Mouse (Mus musculus) intestine, postnatal 0 days (tissue): ENCODE data around the gene Cadm4. TPM values are rescaled to one million over a fixed set of nuclear protein-coding genes. Genes with fewer than 3 reads are reported as not detected.
"Not testable (repeated sequence)": the region's sequence is repeated elsewhere in the genome, so short reads cannot be mapped to it uniquely, and the experiment has no call there.

Experiments used
- ATAC-seq: fragments of 200-750 bp; cut with Nextera tagmentation; 2 replicates; pipeline ENCODE4 v1.8.0; 2017; ENCODE audit warnings: mild to moderate bottlenecking, moderate TSS enrichment, moderate library complexity
- H3K27ac ChIP-seq: fragments of 300-500 bp; sonication (generic); 2 replicates; pipeline ENCODE4 v1.5.1; 2014; ENCODE audit warnings: mild to moderate bottlenecking, low read depth, low read length, moderate library complexity
- H3K27me3 ChIP-seq: fragments of 300-500 bp; sonication (generic); replicated peaks from 2 replicates; pipeline ENCODE4 v1.6.1; 2014; ENCODE audit warnings: low read length, mixed read lengths; ENCODE audit not compliant: control insufficient read depth, insufficient read depth
- H3K36me3 ChIP-seq: fragments of 300-500 bp; sonication (generic); 2 replicates; pipeline ENCODE4 v1.6.1; 2014; ENCODE audit warnings: mild to moderate bottlenecking, moderate library complexity; ENCODE audit not compliant: control insufficient read depth, insufficient read depth
- H3K4me1 ChIP-seq: fragments of 300-500 bp; sonication (generic); replicated peaks from 2 replicates; pipeline ENCODE4 v1.6.1; 2014; ENCODE audit warnings: antibody characterized with exemption, low read length, mixed read lengths; ENCODE audit not compliant: control insufficient read depth, insufficient read depth
- H3K4me2 ChIP-seq: fragments of 300-500 bp; sonication (generic); replicated peaks from 2 replicates; pipeline ENCODE4 v1.6.1; 2014; ENCODE audit warnings: low read depth, mild to moderate bottlenecking, moderate library complexity
- H3K4me3 ChIP-seq: fragments of 300-500 bp; sonication (generic); 2 replicates; pipeline ENCODE4 v1.5.1; 2014; ENCODE audit warnings: low read depth, low read length
- H3K9ac ChIP-seq: fragments of 300-500 bp; sonication (generic); 2 replicates; pipeline ENCODE4 v1.6.1; 2014; ENCODE audit warnings: mild to moderate bottlenecking, low read depth, low read length
- H3K9me3 ChIP-seq: fragments of 300-500 bp; sonication (generic); 2 replicates; pipeline ENCODE4 v1.6.1; 2016; ENCODE audit warnings: mixed run types; ENCODE audit not compliant: control insufficient read depth
- CTCF ChIP-seq: sonication (generic); IDR thresholded peaks from 2 replicates; pipeline ENCODE4 v1.5.1; 2016; ENCODE audit warnings: low read depth, mild to moderate bottlenecking, control low read depth, antibody characterized with exemption, moderate library complexity
- WGBS: fragments of 180-500 bp; shearing (Covaris S2); extraction: QIAGEN DNeasy Blood & Tissue Kit; methylation state at CpG from one replicate; pipeline ENCODE4 v1.1.7; 2014; 5-methylcytosine and 5-hydroxymethylcytosine counted together
- polyA plus RNA-seq: library from polyadenylated mRNA; unstranded; fragments of >200 nt; fragmentation: Nextera tagmentation; extraction: Ambion mirVana; gene quantifications from 2 replicates; pipeline ENCODE4 v1.2.1, GENCODE M21; 2015

Cadm4 gene
- polyA plus RNA-seq, 1 experiment from 2014 or later = 1.4 TPM

- Histone ChIP-seq H3K27ac (peak overlapping the region; percentile 94), H3K4me3 (peak overlapping the region; percentile 57), H3K9ac (peak overlapping the region; percentile 80), H3K4me2 (peak overlapping the region; percentile 89), H3K9me3 (no peaks in the 10 kb centered on the region), H3K27me3 (no peaks in the 10 kb centered on the region), H3K4me1 (no peaks in the 10 kb centered on the region), H3K36me3 (no peaks in the 10 kb centered on the region)
- WGBS = under 1% methylated on average over 20 of the region's 20 CpGs
- TF ChIP-seq CTCF = no peak
- no peak for ATAC-seq
These were observed 25.9 kb downstream of the Cadm4 start for GRCm38 (mm10) chr7:24507726-24508114.

GRCm38 (mm10) chr7:24512355-24512754, 30.5 kb downstream of the Cadm4 start, which contains the start of gene AC161166.1:
AC161166.1 (minus strand) TSS chr7:24512455.
- Histone ChIP-seq H3K4me3 (no peak within 1 kb of the TSS), H3K27ac (no peak within 1 kb of the TSS), H3K9me3 (no peaks in the 10 kb centered on the region), H3K36me3 (no peaks in the 10 kb centered on the region), H3K9ac (no peak within 1 kb of the TSS), H3K4me2 (no peak within 1 kb of the TSS), H3K4me1 (no peaks in the 10 kb centered on the region), H3K27me3 (no peaks in the 10 kb centered on the region)
- ATAC-seq = no peak
- TF ChIP-seq CTCF = no peak
- WGBS = 96% methylated on average over 7 of the region's 7 CpGs

GRCm38 (mm10) chr7:24516319-24516718, 34.5 kb downstream of the Cadm4 start:
- WGBS = 80% methylated on average over 8 of the region's 8 CpGs

GRCm38 (mm10) chr7:24517077-24517476, 35.3 kb downstream of the Cadm4 start:
- WGBS = 47% methylated on average over 5 of the region's 5 CpGs
- no peaks in the 10 kb centered on the region for H3K36me3 ChIP-seq
- no peaks in the 10 kb centered on the region for H3K4me1 ChIP-seq
- no peak overlapping the region for H3K4me2 ChIP-seq
- TF ChIP-seq CTCF = no peak
- H3K27ac ChIP-seq = no peak overlapping the region
- no peak overlapping the region for H3K9ac ChIP-seq
- H3K9me3 ChIP-seq = no peaks in the 10 kb centered on the region
- no peak for ATAC-seq
- H3K4me3 ChIP-seq = no peak overlapping the region
- H3K27me3 ChIP-seq = no peaks in the 10 kb centered on the region

More at GRCm38 (mm10) chr7:24516319-24516718, 34.5 kb downstream of the Cadm4 start:
- not testable (repeated sequence) for H3K36me3 ChIP-seq, H3K4me2 ChIP-seq, H3K9me3 ChIP-seq, H3K4me1 ChIP-seq, H3K27me3 ChIP-seq, H3K4me3 ChIP-seq, H3K9ac ChIP-seq, H3K27ac ChIP-seq, ATAC-seq
- TF ChIP-seq CTCF = peak; percentile 42

GRCm38 (mm10) chr7:24517654-24518053, 35.8 kb downstream of the Cadm4 start:
- H3K27ac ChIP-seq = no peak overlapping the region
- ATAC-seq = no peak

GRCm38 (mm10) chr7:24519130-24519529, 37.3 kb downstream of the Cadm4 start:
- no peaks in the 10 kb centered on the region for H3K9me3 ChIP-seq
- no peak overlapping the region for H3K4me2 ChIP-seq
- H3K36me3 ChIP-seq = no peaks in the 10 kb centered on the region
- H3K27ac ChIP-seq = no peak overlapping the region
- no peak overlapping the region for H3K9ac ChIP-seq
- ATAC-seq = no peak
- TF ChIP-seq CTCF = no peak
- H3K4me1 ChIP-seq = no peaks in the 10 kb centered on the region
- WGBS = 54% methylated on average over 3 of the region's 3 CpGs
- no peak overlapping the region for H3K4me3 ChIP-seq
- H3K27me3 ChIP-seq = no peaks in the 10 kb centered on the region

More at GRCm38 (mm10) chr7:24517654-24518053, 35.8 kb downstream of the Cadm4 start:
- no peak for TF ChIP-seq CTCF
- 70% methylated on average over 6 of the region's 6 CpGs for WGBS
- Histone ChIP-seq H3K4me1 (no peaks in the 10 kb centered on the region), H3K4me2 (no peak overlapping the region), H3K27me3 (no peaks in the 10 kb centered on the region), H3K4me3 (no peak overlapping the region), H3K9ac (no peak overlapping the region), H3K36me3 (no peaks in the 10 kb centered on the region), H3K9me3 (no peaks in the 10 kb centered on the region)

- not testable (repeated sequence) for H3K9ac ChIP-seq, H3K4me1 ChIP-seq, ATAC-seq, H3K36me3 ChIP-seq, H3K9me3 ChIP-seq, H3K27me3 ChIP-seq, H3K4me3 ChIP-seq, H3K4me2 ChIP-seq, H3K27ac ChIP-seq
- 88% methylated on average over 9 of the region's 10 CpGs for WGBS
These were observed 38.2 kb downstream of the Cadm4 start for GRCm38 (mm10) chr7:24520054-24520453.
